Mouse (Mus musculus): ENCODE data around the gene Cachd1.

- TF ChIP-seq CTCF (IDR thresholded peaks at IDR 0.05; ENCODE audit: low read depth, low read length) = no peak
- no peak for TF ChIP-seq POLR2A (IDR thresholded peaks at IDR 0.05; ENCODE audit: insufficient read depth, low read length)
- no peak for TF ChIP-seq EP300 (IDR thresholded peaks at IDR 0.05; ENCODE audit: insufficient read depth, low read depth, low read length)
Measured at GRCm38 (mm10) chr4:101043691-101044090, 267.2 kb downstream of the Cachd1 start.
